Mouse (Mus musculus): Measurements from ENCODE around the gene Dnah1. TPM values are rescaled to one million over a fixed set of nuclear protein-coding genes. Genes with fewer than 3 reads are reported as not detected.

Gene Dnah1
- 1.5 TPM in 2 replicates for polyA plus RNA-seq (2014; fragmentation: Nextera tagmentation; extraction: Ambion mirVana)

- Histone ChIP-seq H3K27me3 (ENCODE audit: control insufficient read depth, insufficient read depth, low read length) (no peaks in the 10 kb centered on the region), H3K27ac (ENCODE audit: low read depth, low read length) (no peak within 1 kb of the TSS), H3K9ac (ENCODE audit: low read depth, low read length) (peak within 1 kb of the TSS; percentile 39), H3K4me3 (ENCODE audit: low read depth, low read length) (peak within 1 kb of the TSS; percentile 41), H3K4me2 (peak within 1 kb of the TSS; percentile 69), H3K36me3 (ENCODE audit: control insufficient read depth, insufficient read depth, low read length) (no peaks in the 10 kb centered on the region), H3K9me3 (replicated peaks; ENCODE audit: control insufficient read depth, low read length) (no peaks in the 10 kb centered on the region), H3K4me1 (ENCODE audit: control insufficient read depth, insufficient read depth, low read length) (no peaks in the 10 kb centered on the region)
- WGBS (ENCODE audit: insufficient replicate concordance), result 23% methylated on average over 28 of the region's 28 CpGs
- ATAC-seq (replicated peaks; ENCODE audit: insufficient number of reproducible peaks, low FRiP score, low TSS enrichment), result peak; percentile 71; the same call in 1 of the 2 replicates
These were observed at the start of gene Dnah1 for GRCm38 (mm10) chr14:31323849-31324792. Gene Dnah1 (minus strand): TSS chr14:31323896.

DNA sequence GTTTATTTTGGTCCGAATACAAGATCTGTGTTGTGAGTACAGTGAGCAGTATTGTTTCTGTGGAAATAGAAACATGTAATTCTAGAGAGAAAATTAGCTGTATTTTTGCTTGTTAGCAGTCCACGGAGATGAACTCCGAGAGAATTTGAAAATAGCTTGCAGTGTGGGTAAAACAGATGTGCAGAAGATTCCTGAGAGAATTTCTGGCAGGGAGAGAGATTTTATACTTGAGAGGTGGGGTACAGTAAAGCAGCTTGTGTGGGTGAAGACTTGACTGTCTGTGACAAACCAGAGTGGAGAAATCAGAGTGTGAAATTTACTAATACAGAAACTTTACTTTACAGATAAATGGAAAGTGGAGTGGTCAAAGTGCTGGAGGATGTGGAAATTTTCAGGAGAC, 45.7 kb upstream of the Dnah1 start:
- no peaks in the 10 kb centered on the region for H3K4me1 ChIP-seq (ENCODE audit: control insufficient read depth, insufficient read depth, low read length)
- no peak overlapping the region for H3K4me2 ChIP-seq
- H3K36me3 ChIP-seq (ENCODE audit: control insufficient read depth, insufficient read depth, low read length), result peaks cover 23% of the 10 kb centered on the region
- H3K9ac ChIP-seq (ENCODE audit: low read depth, low read length), result no peak overlapping the region
- H3K9me3 ChIP-seq (replicated peaks; ENCODE audit: control insufficient read depth, low read length), result no peaks in the 10 kb centered on the region
- no peak overlapping the region for H3K27ac ChIP-seq (ENCODE audit: low read depth, low read length)
- WGBS (ENCODE audit: insufficient replicate concordance), result 92% methylated on average over 3 of the region's 3 CpGs
- H3K4me3 ChIP-seq (ENCODE audit: low read depth, low read length), result no peak overlapping the region
- ATAC-seq (replicated peaks; ENCODE audit: insufficient number of reproducible peaks, low FRiP score, low TSS enrichment), result no peak
- no peaks in the 10 kb centered on the region for H3K27me3 ChIP-seq (ENCODE audit: control insufficient read depth, insufficient read depth, low read length)

DNA sequence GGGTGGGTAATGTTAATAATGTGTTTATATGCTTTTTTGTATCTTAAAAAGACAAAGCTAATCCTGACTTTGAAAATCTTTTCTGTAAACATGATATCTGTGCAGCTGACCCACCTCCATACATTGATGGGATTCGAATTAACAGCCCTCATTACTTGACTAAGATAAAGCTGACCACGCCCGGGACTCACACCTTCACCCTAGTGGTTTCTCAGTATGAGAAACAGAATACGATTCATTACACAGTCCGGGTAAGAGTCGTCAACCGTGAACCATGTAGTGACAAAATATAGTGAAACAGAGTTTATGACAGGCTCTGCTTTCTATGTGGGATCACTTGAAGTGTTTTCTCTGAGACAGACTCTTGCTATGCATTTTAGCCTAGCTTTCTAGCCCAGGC, 44.3 kb upstream of the Dnah1 start:
- Histone ChIP-seq H3K9ac (ENCODE audit: low read depth, low read length) (no peak overlapping the region), H3K27ac (ENCODE audit: low read depth, low read length) (no peak overlapping the region), H3K4me1 (ENCODE audit: control insufficient read depth, insufficient read depth, low read length) (no peaks in the 10 kb centered on the region), H3K9me3 (replicated peaks; ENCODE audit: control insufficient read depth, low read length) (no peaks in the 10 kb centered on the region), H3K27me3 (ENCODE audit: control insufficient read depth, insufficient read depth, low read length) (no peaks in the 10 kb centered on the region), H3K36me3 (ENCODE audit: control insufficient read depth, insufficient read depth, low read length) (peaks cover 30% of the 10 kb centered on the region), H3K4me3 (ENCODE audit: low read depth, low read length) (no peak overlapping the region), H3K4me2 (no peak overlapping the region)
- 91% methylated on average over 7 of the region's 7 CpGs for WGBS (ENCODE audit: insufficient replicate concordance)
- no peak for ATAC-seq (replicated peaks; ENCODE audit: insufficient number of reproducible peaks, low FRiP score, low TSS enrichment)

DNA sequence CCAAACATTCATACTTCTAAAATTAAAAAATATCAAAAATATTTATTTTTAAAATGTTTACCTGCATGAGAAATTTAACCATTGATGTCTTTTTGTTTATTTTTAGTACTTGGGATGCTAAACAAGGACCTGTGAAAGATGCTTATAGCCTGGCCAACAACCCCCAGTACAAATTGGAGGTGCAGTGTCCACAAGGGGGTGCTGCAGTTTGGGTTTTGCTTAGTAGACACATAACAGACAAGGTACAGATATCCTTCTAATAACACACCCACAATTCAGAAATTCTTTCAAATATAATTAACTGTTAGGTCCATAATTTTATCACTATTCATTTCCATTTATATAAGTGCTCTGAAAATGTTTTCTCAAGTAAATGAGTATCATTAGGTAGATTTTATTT, 41.7 kb upstream of the Dnah1 start:
- no peak overlapping the region for H3K27ac ChIP-seq (ENCODE audit: low read depth, low read length)
- H3K4me1 ChIP-seq (ENCODE audit: control insufficient read depth, insufficient read depth, low read length), result no peaks in the 10 kb centered on the region
- H3K4me2 ChIP-seq, result no peak overlapping the region
- no peak for ATAC-seq (replicated peaks; ENCODE audit: insufficient number of reproducible peaks, low FRiP score, low TSS enrichment)
- peaks cover 26% of the 10 kb centered on the region for H3K36me3 ChIP-seq (ENCODE audit: control insufficient read depth, insufficient read depth, low read length)
- no peaks in the 10 kb centered on the region for H3K27me3 ChIP-seq (ENCODE audit: control insufficient read depth, insufficient read depth, low read length)
- no peak overlapping the region for H3K9ac ChIP-seq (ENCODE audit: low read depth, low read length)
- H3K9me3 ChIP-seq (replicated peaks; ENCODE audit: control insufficient read depth, low read length), result no peaks in the 10 kb centered on the region
- no peak overlapping the region for H3K4me3 ChIP-seq (ENCODE audit: low read depth, low read length)

- peaks cover 26% of the 10 kb centered on the region for H3K36me3 ChIP-seq (ENCODE audit: control insufficient read depth, insufficient read depth, low read length)
- no peak for ATAC-seq (replicated peaks; ENCODE audit: insufficient number of reproducible peaks, low FRiP score, low TSS enrichment)
- WGBS (ENCODE audit: insufficient replicate concordance), result 89% methylated on average over 4 of the region's 4 CpGs
These were observed 40.9 kb upstream of the Dnah1 start for GRCm38 (mm10) chr14:31364589-31364988.

GRCm38 (mm10) chr14:31362236-31362635, 38.5 kb upstream of the Dnah1 start:
- Histone ChIP-seq H3K9ac (ENCODE audit: low read depth, low read length) (no peak overlapping the region), H3K27me3 (ENCODE audit: control insufficient read depth, insufficient read depth, low read length) (no peaks in the 10 kb centered on the region), H3K36me3 (ENCODE audit: control insufficient read depth, insufficient read depth, low read length) (peaks cover 26% of the 10 kb centered on the region), H3K9me3 (replicated peaks; ENCODE audit: control insufficient read depth, low read length) (no peaks in the 10 kb centered on the region), H3K4me1 (ENCODE audit: control insufficient read depth, insufficient read depth, low read length) (no peaks in the 10 kb centered on the region), H3K4me2 (no peak overlapping the region), H3K27ac (ENCODE audit: low read depth, low read length) (no peak overlapping the region), H3K4me3 (ENCODE audit: low read depth, low read length) (no peak overlapping the region)
- no peak for ATAC-seq (replicated peaks; ENCODE audit: insufficient number of reproducible peaks, low FRiP score, low TSS enrichment)
- WGBS (ENCODE audit: insufficient replicate concordance), result 91% methylated on average over 2 of the region's 2 CpGs

More at GRCm38 (mm10) chr14:31364589-31364988, 40.9 kb upstream of the Dnah1 start:
- no peak overlapping the region for H3K4me3 ChIP-seq (ENCODE audit: low read depth, low read length)
- H3K27me3 ChIP-seq (ENCODE audit: control insufficient read depth, insufficient read depth, low read length), result no peaks in the 10 kb centered on the region
- H3K9ac ChIP-seq (ENCODE audit: low read depth, low read length), result no peak overlapping the region
- H3K4me2 ChIP-seq, result no peak overlapping the region
- H3K4me1 ChIP-seq (ENCODE audit: control insufficient read depth, insufficient read depth, low read length), result no peaks in the 10 kb centered on the region
- H3K9me3 ChIP-seq (replicated peaks; ENCODE audit: control insufficient read depth, low read length), result no peaks in the 10 kb centered on the region
- no peak overlapping the region for H3K27ac ChIP-seq (ENCODE audit: low read depth, low read length)

GRCm38 (mm10) chr14:31345367-31345766, 21.7 kb upstream of the Dnah1 start:
- H3K9me3 ChIP-seq (replicated peaks; ENCODE audit: control insufficient read depth, low read length), result no peaks in the 10 kb centered on the region
- H3K4me1 ChIP-seq (ENCODE audit: control insufficient read depth, insufficient read depth, low read length), result 0 out of 2 replicates have a peak, but pooled peaks cover 2% of the 10 kb centered on the region
- no peak overlapping the region for H3K27ac ChIP-seq (ENCODE audit: low read depth, low read length)
- no peaks in the 10 kb centered on the region for H3K27me3 ChIP-seq (ENCODE audit: control insufficient read depth, insufficient read depth, low read length)
- no peak overlapping the region for H3K9ac ChIP-seq (ENCODE audit: low read depth, low read length)
- ATAC-seq (replicated peaks; ENCODE audit: insufficient number of reproducible peaks, low FRiP score, low TSS enrichment), result no peak
- H3K36me3 ChIP-seq (ENCODE audit: control insufficient read depth, insufficient read depth, low read length), result peaks cover 8% of the 10 kb centered on the region
- 78% methylated on average over 1 of the region's 1 CpGs for WGBS (ENCODE audit: insufficient replicate concordance)
- H3K4me2 ChIP-seq, result no peak overlapping the region
- H3K4me3 ChIP-seq (ENCODE audit: low read depth, low read length), result no peak overlapping the region

GRCm38 (mm10) chr14:31343241-31343640, 19.5 kb upstream of the Dnah1 start:
- WGBS (ENCODE audit: insufficient replicate concordance), result 52% methylated on average over 8 of the region's 8 CpGs
- Histone ChIP-seq H3K4me1 (ENCODE audit: control insufficient read depth, insufficient read depth, low read length) (0 out of 2 replicates have a peak, but pooled peaks cover 4% of the 10 kb centered on the region), H3K4me3 (ENCODE audit: low read depth, low read length) (no peak overlapping the region), H3K27me3 (ENCODE audit: control insufficient read depth, insufficient read depth, low read length) (no peaks in the 10 kb centered on the region), H3K27ac (ENCODE audit: low read depth, low read length) (peak overlapping the region; percentile 54), H3K4me2 (peak overlapping the region; percentile 34), H3K36me3 (ENCODE audit: control insufficient read depth, insufficient read depth, low read length) (peaks cover 4% of the 10 kb centered on the region; the same call in 1 of the 2 replicates), H3K9me3 (replicated peaks; ENCODE audit: control insufficient read depth, low read length) (no peaks in the 10 kb centered on the region), H3K9ac (ENCODE audit: low read depth, low read length) (no peak overlapping the region)
- no peak for ATAC-seq (replicated peaks; ENCODE audit: insufficient number of reproducible peaks, low FRiP score, low TSS enrichment)
